15 mouse cellular contexts compared by ENCODE assay signal in the genomic region with DNA sequence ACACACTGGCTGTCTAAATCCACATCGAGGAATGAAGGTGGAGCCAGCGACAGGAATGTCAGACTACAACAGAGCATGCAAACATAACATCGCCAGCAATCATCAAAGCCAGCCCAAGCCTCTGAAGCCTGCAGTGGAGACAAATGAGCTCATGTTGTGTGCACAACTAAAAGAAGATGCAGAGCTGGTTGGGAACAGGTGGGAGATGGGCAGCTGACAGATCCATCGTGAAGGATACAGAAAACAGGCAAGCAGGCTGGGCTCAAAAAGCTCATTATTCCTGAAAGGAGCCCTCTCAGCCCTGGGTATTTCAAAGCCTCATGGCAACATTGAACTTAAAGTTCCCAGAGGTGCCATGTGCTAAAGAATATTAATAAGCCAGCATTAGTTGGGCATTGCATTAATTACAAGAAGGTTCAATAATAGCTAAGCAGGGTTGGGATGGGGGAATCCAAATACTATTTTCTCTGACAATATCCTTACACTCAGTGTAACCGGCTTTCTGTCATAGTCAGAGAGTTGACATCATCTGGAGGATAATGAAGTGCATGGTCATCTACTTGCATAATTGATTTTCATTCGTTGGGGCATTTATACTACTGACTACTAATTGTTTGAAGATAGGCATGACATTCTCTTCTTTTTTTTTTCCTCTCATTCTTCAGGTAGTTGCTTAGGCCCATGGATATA.
A peak's percentile ranks its signal among the peaks of the same experiment; 100 is the strongest.
DNase-seq lines count a peak whose midpoint lies in the region; ATAC-seq and TF ChIP-seq lines count a peak whose summit lies in the region.
"Had no signal": no experiment of that assay in that cellular context is flagged by ENCODE, and none has a peak within 500 bp of the region (broad histone marks: within the 10 kb centered on the region; RNA-seq: fewer than 3 reads in every experiment).

No protein-coding gene starts in this region.

- peaks cover 6% of the 10 kb centered on the region for H3K4me1 ChIP-seq in hindbrain, embryonic 11.5 days (replicated peaks; ENCODE audit: control insufficient read depth, insufficient read depth, low read length)
- peaks cover 5% of the 10 kb centered on the region; the same call in 1 of the 2 replicates for H3K4me1 ChIP-seq in hindbrain, postnatal 0 days (ENCODE audit: insufficient read depth, low read length)
- H3K4me1 ChIP-seq in forebrain, embryonic 13.5 days: peaks cover 25% of the 10 kb centered on the region
- H3K4me1 ChIP-seq in hindbrain, embryonic 16.5 days (ENCODE audit: control insufficient read depth, insufficient read depth, low read depth, low read length): peaks cover 14% of the 10 kb centered on the region
- peaks cover 19% of the 10 kb centered on the region for H3K4me1 ChIP-seq in midbrain, embryonic 16.5 days (ENCODE audit: control insufficient read depth, insufficient read depth, low read length)

- no peak overlapping the region for H3K4me3 ChIP-seq in hindbrain, embryonic 11.5 days (ENCODE audit: low read depth, low read length)
- no peak overlapping the region for H3K4me3 ChIP-seq in hindbrain, postnatal 0 days (ENCODE audit: low read length)
- H3K4me3 ChIP-seq in forebrain, embryonic 13.5 days: no peak overlapping the region
- H3K4me3 ChIP-seq in hindbrain, embryonic 16.5 days (ENCODE audit: low read length): no peak overlapping the region
- no peak overlapping the region for H3K4me3 ChIP-seq in midbrain, embryonic 16.5 days (ENCODE audit: low read depth, low read length)
- H3K4me3 ChIP-seq: hindbrain, embryonic 15.5 days had no signal

- H3K27ac ChIP-seq in hindbrain, embryonic 11.5 days (ENCODE audit: low read depth, low read length): no peak overlapping the region
- no peak overlapping the region for H3K27ac ChIP-seq in hindbrain, postnatal 0 days
- no peak overlapping the region; the same call in 1 of the 2 replicates for H3K27ac ChIP-seq in forebrain, embryonic 13.5 days
- no peak overlapping the region for H3K27ac ChIP-seq in hindbrain, embryonic 16.5 days (ENCODE audit: low read depth, low read length)
- no peak overlapping the region for H3K27ac ChIP-seq in midbrain, embryonic 16.5 days (ENCODE audit: low read length)
- H3K27ac ChIP-seq: hindbrain, embryonic 15.5 days; liver, embryonic 14.5 days had no signal

- DNase-seq in hindbrain, embryonic 11.5 days (ENCODE audit: low spot score): peak; percentile 14
- DNase-seq in hindbrain, postnatal 0 days (ENCODE audit: low spot score): no peak
- no peak for DNase-seq in lung, postnatal 25 days (ENCODE audit: low spot score)
- DNase-seq in heart, postnatal 4 days: no peak
- DNase-seq: cerebellum, adult 9-10 months; gastrocnemius, postnatal 36 days; right cerebral cortex, postnatal 14 days; spleen, adult 18-20 months; thymus, postnatal 25 days had no signal

- no peak overlapping the region for H3K9ac ChIP-seq in hindbrain, embryonic 11.5 days (ENCODE audit: low read depth, low read length)
- no peak overlapping the region for H3K9ac ChIP-seq in hindbrain, postnatal 0 days (replicated peaks; ENCODE audit: low read length)
- H3K9ac ChIP-seq in forebrain, embryonic 13.5 days: no peak overlapping the region
- no peak overlapping the region for H3K9ac ChIP-seq in hindbrain, embryonic 16.5 days (ENCODE audit: low read depth, low read length)
- H3K9ac ChIP-seq in midbrain, embryonic 16.5 days (ENCODE audit: low read depth, low read length): no peak overlapping the region
- H3K9ac ChIP-seq: hindbrain, embryonic 15.5 days; liver, embryonic 14.5 days had no signal

- no peak for TF ChIP-seq CTCF in hindbrain, postnatal 0 days (IDR thresholded peaks at IDR 0.05; ENCODE audit: low read depth)

- peak; percentile 68 for ATAC-seq in hindbrain, embryonic 11.5 days (ENCODE audit: low FRiP score)
- no peak for ATAC-seq in hindbrain, postnatal 0 days
- ATAC-seq in forebrain, embryonic 13.5 days: peak; percentile 64; the same call in 1 of the 2 replicates
- peak; percentile 42; the same call in 1 of the 2 replicates for ATAC-seq in hindbrain, embryonic 16.5 days
- ATAC-seq in midbrain, embryonic 16.5 days: peak; percentile 55
- ATAC-seq: intestine, postnatal 0 days had no signal

- 47% methylated on average over 6 of the region's 6 CpGs for WGBS in hindbrain, embryonic 11.5 days
- 33% methylated on average over 6 of the region's 6 CpGs for WGBS in hindbrain, postnatal 0 days
- 39% methylated on average over 6 of the region's 6 CpGs for WGBS in forebrain, embryonic 13.5 days
- 30% methylated on average over 6 of the region's 6 CpGs for WGBS in hindbrain, embryonic 16.5 days
- WGBS in midbrain, embryonic 16.5 days: 17% methylated on average over 6 of the region's 6 CpGs

- no peaks in the 10 kb centered on the region for H3K9me3 ChIP-seq in hindbrain, embryonic 11.5 days (ENCODE audit: control insufficient read depth, low read length)
- no peaks in the 10 kb centered on the region for H3K9me3 ChIP-seq in hindbrain, postnatal 0 days (ENCODE audit: low read length)
- H3K9me3 ChIP-seq in forebrain, embryonic 13.5 days (replicated peaks): no peaks in the 10 kb centered on the region
- H3K9me3 ChIP-seq in hindbrain, embryonic 16.5 days (ENCODE audit: control insufficient read depth, low read length): no peaks in the 10 kb centered on the region
- H3K9me3 ChIP-seq in midbrain, embryonic 16.5 days (replicated peaks; ENCODE audit: control insufficient read depth, low read length, poor library complexity, severe bottlenecking): no peaks in the 10 kb centered on the region
- H3K9me3 ChIP-seq: hindbrain, embryonic 15.5 days had no signal

- H3K4me2 ChIP-seq in hindbrain, embryonic 11.5 days (replicated peaks; ENCODE audit: low read depth, low read length): no peak overlapping the region
- no peak overlapping the region for H3K4me2 ChIP-seq in hindbrain, postnatal 0 days (ENCODE audit: low read depth, low read length)
- H3K4me2 ChIP-seq in forebrain, embryonic 13.5 days: no peak overlapping the region
- H3K4me2 ChIP-seq in hindbrain, embryonic 16.5 days (ENCODE audit: low read length): no peak overlapping the region
- no peak overlapping the region for H3K4me2 ChIP-seq in midbrain, embryonic 16.5 days (ENCODE audit: low read length)
- H3K4me2 ChIP-seq: hindbrain, embryonic 15.5 days had no signal

- peaks cover 2% of the 10 kb centered on the region; the same call in 1 of the 2 replicates for H3K27me3 ChIP-seq in hindbrain, embryonic 11.5 days (ENCODE audit: control insufficient read depth, insufficient read depth, low read length)
- no peaks in the 10 kb centered on the region for H3K27me3 ChIP-seq in hindbrain, postnatal 0 days (ENCODE audit: insufficient read depth, low read length)
- no peaks in the 10 kb centered on the region for H3K27me3 ChIP-seq in forebrain, embryonic 13.5 days
- H3K27me3 ChIP-seq in hindbrain, embryonic 16.5 days (replicated peaks; ENCODE audit: control insufficient read depth, insufficient read depth, low read length): no peaks in the 10 kb centered on the region
- no peaks in the 10 kb centered on the region for H3K27me3 ChIP-seq in midbrain, embryonic 16.5 days (ENCODE audit: control insufficient read depth, insufficient read depth, low read depth, low read length)
- H3K27me3 ChIP-seq: hindbrain, embryonic 15.5 days had no signal

- no peaks in the 10 kb centered on the region for H3K36me3 ChIP-seq in hindbrain, embryonic 11.5 days (ENCODE audit: control insufficient read depth, insufficient read depth, low read length)
- H3K36me3 ChIP-seq in hindbrain, postnatal 0 days (ENCODE audit: insufficient read depth, low read length): no peaks in the 10 kb centered on the region
- H3K36me3 ChIP-seq in forebrain, embryonic 13.5 days (ENCODE audit: poor library complexity, severe bottlenecking): no peaks in the 10 kb centered on the region
- H3K36me3 ChIP-seq in hindbrain, embryonic 16.5 days (ENCODE audit: control insufficient read depth, insufficient read depth, low read length): no peaks in the 10 kb centered on the region
- no peaks in the 10 kb centered on the region for H3K36me3 ChIP-seq in midbrain, embryonic 16.5 days (ENCODE audit: control insufficient read depth, insufficient read depth, low read length)
- H3K36me3 ChIP-seq: hindbrain, embryonic 15.5 days had no signal
